Mouse (Mus musculus) intestine, embryonic 14.5 days (tissue): ENCODE results near the gene Cpne8. TPM values are rescaled to one million over a fixed set of nuclear protein-coding genes. Genes with fewer than 3 reads are reported as not detected.
A peak's percentile ranks its signal among the peaks of the same experiment; 100 is the strongest.
"Not testable (repeated sequence)": the region's sequence is repeated elsewhere in the genome, so short reads cannot be mapped to it uniquely, and the experiment has no call there.

Experiments used
- ATAC-seq: fragments of 200-750 bp; cut with Nextera tagmentation; replicated peaks from 2 replicates; pipeline ENCODE4 v1.8.0; 2017; ENCODE audit warnings: low read depth, moderate number of reproducible peaks, moderate TSS enrichment, moderate library complexity; ENCODE audit not compliant: low FRiP score, low TSS enrichment
- DNase-seq: peaks from one replicate; pipeline ENCODE4 v3.0.0-alpha.2; 2018; ENCODE audit warnings: low spot score
- H3K27ac ChIP-seq: fragments of 300-500 bp; sonication (generic); 2 replicates; pipeline ENCODE4 v1.5.1; 2014; ENCODE audit warnings: low read depth, mild to moderate bottlenecking, control low read depth
- H3K27me3 ChIP-seq: fragments of 300-500 bp; sonication (generic); replicated peaks from 2 replicates; pipeline ENCODE4 v1.6.1; 2014; ENCODE audit warnings: low read length, control low read depth; ENCODE audit not compliant: control insufficient read depth, insufficient read depth
- H3K36me3 ChIP-seq: fragments of 300-500 bp; sonication (generic); 2 replicates; pipeline ENCODE4 v1.6.1; 2014; ENCODE audit warnings: low read length, control low read depth; ENCODE audit not compliant: control insufficient read depth, insufficient read depth
- H3K4me1 ChIP-seq: fragments of 300-500 bp; sonication (generic); replicated peaks from 2 replicates; pipeline ENCODE4 v1.6.1; 2014; ENCODE audit warnings: low read length, control low read depth, mixed read lengths; ENCODE audit not compliant: control insufficient read depth, insufficient read depth
- H3K4me2 ChIP-seq: fragments of 300-500 bp; sonication (generic); 2 replicates; pipeline ENCODE4 v1.6.1; 2014; ENCODE audit warnings: low read length
- H3K4me3 ChIP-seq: fragments of 300-500 bp; sonication (generic); 2 replicates; pipeline ENCODE4 v1.5.1; 2014; ENCODE audit warnings: low read depth, low read length, control low read depth, mixed read lengths
- H3K9ac ChIP-seq: fragments of 300-500 bp; sonication (generic); 2 replicates; pipeline ENCODE4 v1.6.1; 2014; ENCODE audit warnings: mild to moderate bottlenecking, low read length
- H3K9me3 ChIP-seq: fragments of 300-500 bp; sonication (generic); 2 replicates; pipeline ENCODE4 v1.6.1; 2016; ENCODE audit warnings: low read length, control low read depth; ENCODE audit not compliant: control insufficient read depth
- WGBS: fragments of 180-500 bp; shearing (Covaris S2); extraction: QIAGEN DNeasy Blood & Tissue Kit; methylation state at CpG from one replicate; pipeline ENCODE4 v1.1.7; 2014; 5-methylcytosine and 5-hydroxymethylcytosine counted together
- polyA plus RNA-seq: library from polyadenylated mRNA; unstranded; fragments of >200 nt; fragmentation: Nextera tagmentation; extraction: Ambion mirVana; gene quantifications from 2 replicates; pipeline ENCODE4 v1.2.1, GENCODE M21; 2014

The Cpne8 gene
- polyA plus RNA-seq, 1 experiment from 2014 or later: 30.2 TPM

DNA sequence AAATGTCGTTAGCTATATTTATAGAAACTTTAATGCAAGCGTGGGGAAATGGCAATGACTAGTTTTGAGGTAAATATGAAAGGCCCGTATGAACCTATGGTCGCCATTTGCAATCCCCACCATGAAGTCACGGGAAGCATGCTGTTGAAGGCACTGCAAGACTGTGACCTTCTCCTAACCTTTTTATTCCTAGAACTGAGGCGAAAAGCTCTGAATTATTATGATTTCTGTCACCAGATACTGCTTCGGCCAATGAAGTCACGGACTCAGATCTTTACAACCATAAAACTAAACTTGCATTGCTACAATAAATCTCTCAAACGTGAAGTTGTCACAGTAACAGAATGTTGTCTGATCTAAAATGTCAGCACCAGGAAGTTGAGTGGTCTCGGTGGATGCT lies 33.4 kb downstream of the Cpne8 start:
- no peak overlapping the region for H3K9ac ChIP-seq
- 79% methylated on average over 10 of the region's 10 CpGs for WGBS
- no peaks in the 10 kb centered on the region for H3K4me1 ChIP-seq
- H3K4me3 ChIP-seq: no peak overlapping the region
- 0 out of 2 replicates have a peak, but pooled peaks cover 3% of the 10 kb centered on the region for H3K9me3 ChIP-seq
- ATAC-seq (no peak), DNase-seq (no peak)
- H3K36me3 ChIP-seq: no peaks in the 10 kb centered on the region
- no peak overlapping the region for H3K4me2 ChIP-seq
- no peak overlapping the region for H3K27ac ChIP-seq
- H3K27me3 ChIP-seq: no peaks in the 10 kb centered on the region

DNA sequence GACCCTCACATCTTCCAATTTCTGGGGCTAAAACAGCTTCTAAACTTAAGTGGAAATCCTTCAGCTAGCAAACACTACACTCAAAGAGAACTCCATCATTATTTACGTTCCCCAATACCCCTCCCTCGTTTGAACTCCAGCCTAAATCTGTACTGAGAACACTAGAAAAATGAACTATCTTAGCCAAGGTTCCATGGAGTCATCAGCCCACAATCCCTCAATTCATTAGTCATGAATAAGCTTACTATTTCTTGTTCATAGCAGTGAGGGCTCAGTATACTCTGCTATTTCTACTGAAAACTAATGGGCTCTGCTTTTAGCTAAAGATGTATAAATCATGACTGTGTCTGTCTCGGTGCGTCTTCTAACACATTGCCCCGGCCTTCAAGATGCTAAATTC lies 55.0 kb downstream of the Cpne8 start:
- no peaks in the 10 kb centered on the region for H3K9me3 ChIP-seq
- ATAC-seq: no peak
- 55% methylated on average over 5 of the region's 5 CpGs for WGBS
- H3K27ac ChIP-seq: no peak overlapping the region
- H3K4me3 ChIP-seq: no peak overlapping the region
- no peaks in the 10 kb centered on the region for H3K36me3 ChIP-seq
- H3K27me3 ChIP-seq: no peaks in the 10 kb centered on the region
- no peaks in the 10 kb centered on the region for H3K4me1 ChIP-seq
- H3K9ac ChIP-seq: no peak overlapping the region
- DNase-seq: no peak
- no peak overlapping the region for H3K4me2 ChIP-seq

DNA sequence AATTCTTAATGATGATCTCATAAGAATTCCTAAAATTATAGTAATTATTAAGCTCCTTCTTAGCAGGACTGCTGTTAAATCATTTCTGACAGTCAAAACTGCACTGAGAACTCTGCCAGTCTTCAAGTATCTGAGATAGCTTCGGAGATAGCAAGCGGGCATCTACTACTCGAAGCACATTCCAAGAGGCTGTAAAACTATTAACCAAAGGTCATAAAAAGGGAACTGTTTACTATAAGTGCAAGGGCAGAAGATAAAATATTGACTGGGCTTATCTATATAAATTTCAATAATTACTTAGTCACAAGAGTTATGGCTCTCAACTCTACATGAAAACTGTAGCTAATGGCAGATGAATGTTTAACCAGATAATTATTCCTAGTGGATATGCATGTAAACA lies 57.2 kb downstream of the Cpne8 start:
- no peak overlapping the region for H3K4me3 ChIP-seq
- H3K4me2 ChIP-seq: no peak overlapping the region
- no peaks in the 10 kb centered on the region for H3K4me1 ChIP-seq
- no peaks in the 10 kb centered on the region for H3K9me3 ChIP-seq
- DNase-seq (no peak), ATAC-seq (peak; percentile 62; the same call in 1 of the 2 replicates)
- H3K36me3 ChIP-seq: no peaks in the 10 kb centered on the region
- H3K27ac ChIP-seq: no peak overlapping the region
- H3K27me3 ChIP-seq: no peaks in the 10 kb centered on the region
- WGBS: 42% methylated on average over 3 of the region's 3 CpGs
- H3K9ac ChIP-seq: no peak overlapping the region

DNA sequence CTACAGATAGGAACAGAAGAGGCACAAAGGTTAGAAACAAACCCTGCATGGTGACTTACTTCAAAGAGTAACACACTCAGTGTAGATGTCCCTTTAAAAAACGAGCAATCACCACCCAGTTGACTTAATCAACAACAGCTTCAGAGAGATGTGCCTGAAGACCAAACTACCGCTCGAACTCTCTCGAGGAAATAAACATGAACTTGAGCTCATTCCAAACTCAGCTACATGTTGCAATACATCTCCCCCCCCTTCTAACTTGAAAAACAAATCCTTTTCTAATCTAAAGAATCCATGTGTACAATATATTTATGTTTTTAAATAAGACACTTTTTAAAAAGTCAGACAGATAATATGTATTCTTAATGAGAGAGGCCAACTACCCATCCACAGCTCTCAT lies 59.5 kb downstream of the Cpne8 start:
- Histone ChIP-seq H3K9me3 (no peaks in the 10 kb centered on the region), H3K27me3 (no peaks in the 10 kb centered on the region), H3K4me2 (no peak overlapping the region), H3K27ac (no peak overlapping the region), H3K36me3 (no peaks in the 10 kb centered on the region), H3K9ac (no peak overlapping the region), H3K4me3 (no peak overlapping the region), H3K4me1 (peaks cover 6% of the 10 kb centered on the region; the same call in 1 of the 2 replicates)
- ATAC-seq: no peak
- whole genome bisulfite sequencing: 83% methylated on average over 4 of the region's 4 CpGs
- no peak for DNase-seq

DNA sequence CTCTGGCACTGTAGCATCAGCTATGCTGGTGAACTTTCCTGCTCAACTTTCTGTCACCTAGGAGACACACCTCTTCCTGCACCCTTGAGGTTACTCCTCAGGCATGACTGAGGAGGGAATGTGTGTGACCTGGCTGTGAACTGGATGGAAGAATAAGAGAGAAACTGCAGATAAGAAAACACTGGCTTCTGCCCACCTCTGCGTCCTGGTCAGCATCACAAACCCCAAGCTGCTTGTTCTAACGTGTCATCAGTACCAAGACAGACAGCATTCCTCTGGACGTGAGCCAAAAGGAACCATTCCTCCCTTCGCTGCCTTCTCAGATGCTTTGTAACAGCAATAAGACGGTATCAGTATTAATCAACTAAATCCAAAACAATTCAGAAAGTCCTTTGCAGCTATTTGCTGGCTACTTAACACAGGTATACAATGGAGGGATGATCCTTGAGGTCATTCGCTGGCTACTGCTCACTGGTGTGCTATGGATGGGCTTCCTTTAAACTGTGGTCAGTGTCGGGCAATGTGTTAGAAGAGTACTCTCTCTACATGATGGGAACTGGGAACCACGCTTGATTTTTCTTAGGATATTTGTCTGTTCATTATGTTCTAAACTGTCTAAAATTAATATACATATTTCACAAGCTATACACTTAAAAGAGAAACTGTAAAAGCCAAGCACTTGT lies 63.0 kb downstream of the Cpne8 start:
- no peak for DNase-seq
- no peak overlapping the region for H3K4me2 ChIP-seq
- H3K36me3 ChIP-seq: no peaks in the 10 kb centered on the region
- H3K27ac ChIP-seq: no peak overlapping the region
- no peak overlapping the region for H3K9ac ChIP-seq
- WGBS: 42% methylated on average over 8 of the region's 8 CpGs
- ATAC-seq: no peak
- no peak overlapping the region for H3K4me3 ChIP-seq
- H3K9me3 ChIP-seq: no peaks in the 10 kb centered on the region
- peaks cover 6% of the 10 kb centered on the region; the same call in 1 of the 2 replicates for H3K4me1 ChIP-seq
- no peaks in the 10 kb centered on the region for H3K27me3 ChIP-seq

- DNase-seq: not testable (repeated sequence)
Observed at GRCm38 (mm10) chr15:90610767-90611166, 68.5 kb downstream of the Cpne8 start.

DNA sequence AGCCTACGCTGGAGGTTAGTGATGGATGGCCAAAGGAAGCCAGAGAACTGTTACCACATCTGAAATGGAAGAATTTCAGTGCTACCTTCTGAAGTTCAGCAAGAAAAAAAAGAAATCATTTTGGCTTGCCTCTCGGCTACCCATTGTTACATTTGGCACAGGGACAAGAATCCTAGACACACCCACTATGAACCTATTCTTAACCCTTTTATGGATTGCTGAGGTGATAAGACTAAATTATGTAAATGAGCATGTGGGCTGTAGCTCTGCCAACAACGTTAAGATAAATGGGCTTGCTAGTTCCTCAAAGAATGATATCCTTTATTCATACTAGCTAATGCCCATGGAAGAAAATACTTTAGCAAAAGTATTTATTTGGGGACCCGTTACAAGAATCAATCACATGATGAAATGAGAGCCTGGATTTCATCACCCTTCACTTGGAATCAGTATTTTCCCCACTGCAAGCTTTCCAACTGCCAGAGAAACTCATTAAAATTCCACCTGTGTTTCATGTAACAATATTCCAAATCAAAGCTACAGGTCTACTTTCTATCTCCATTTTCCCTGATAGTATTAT lies 69.3 kb downstream of the Cpne8 start:
- Histone ChIP-seq H3K36me3 (no peaks in the 10 kb centered on the region), H3K27ac (no peak overlapping the region), H3K9ac (no peak overlapping the region), H3K4me3 (no peak overlapping the region), H3K9me3 (no peaks in the 10 kb centered on the region), H3K4me1 (peaks cover 4% of the 10 kb centered on the region), H3K27me3 (no peaks in the 10 kb centered on the region), H3K4me2 (no peak overlapping the region)
- ATAC-seq: no peak
- no peak for DNase-seq
- 35% methylated on average over 4 of the region's 4 CpGs for WGBS

More at GRCm38 (mm10) chr15:90610767-90611166, 68.5 kb downstream of the Cpne8 start:
- not testable (repeated sequence) for H3K9ac ChIP-seq, H3K36me3 ChIP-seq, H3K4me1 ChIP-seq, H3K9me3 ChIP-seq, H3K4me2 ChIP-seq, H3K27me3 ChIP-seq, H3K27ac ChIP-seq, H3K4me3 ChIP-seq, ATAC-seq
- WGBS: 74% methylated on average over 4 of the region's 4 CpGs

- no peaks in the 10 kb centered on the region for H3K9me3 ChIP-seq
- H3K36me3 ChIP-seq: no peaks in the 10 kb centered on the region
- no peaks in the 10 kb centered on the region for H3K27me3 ChIP-seq
- DNase-seq: no peak
- no peak overlapping the region for H3K27ac ChIP-seq
- H3K4me2 ChIP-seq: no peak overlapping the region
- H3K4me1 ChIP-seq: peaks cover 4% of the 10 kb centered on the region
- H3K9ac ChIP-seq: no peak overlapping the region
- 64% methylated on average over 3 of the region's 3 CpGs for WGBS
- no peak for ATAC-seq
- H3K4me3 ChIP-seq: no peak overlapping the region
Observed at GRCm38 (mm10) chr15:90608368-90608767, 70.9 kb downstream of the Cpne8 start.

- Histone ChIP-seq H3K4me3 (no peak overlapping the region), H3K9me3 (no peaks in the 10 kb centered on the region), H3K4me1 (peaks cover 4% of the 10 kb centered on the region), H3K27me3 (no peaks in the 10 kb centered on the region), H3K9ac (no peak overlapping the region), H3K36me3 (no peaks in the 10 kb centered on the region), H3K4me2 (no peak overlapping the region), H3K27ac (no peak overlapping the region)
- WGBS: 83% methylated on average over 3 of the region's 3 CpGs
- DNase-seq (no peak), ATAC-seq (no peak)
Observed at GRCm38 (mm10) chr15:90607181-90607580, 72.1 kb downstream of the Cpne8 start.
